Mouse (Mus musculus) c-Kit-negative CD71-positive TER-119-positive erythroid progenitor cells, embryonic 14.5 days (primary cell): ENCODE results near the gene Ccdc162.
"Not testable (repeated sequence)": the region's sequence is repeated elsewhere in the genome, so short reads cannot be mapped to it uniquely, and the experiment has no call there.

Source experiments
- DNase-seq: peaks from one replicate; pipeline ENCODE4 v3.0.0-alpha.2; 2013; ENCODE audit warnings: low read depth, low spot score

The Ccdc162 gene

GRCm38 (mm10) chr10:41538986-41539385, 177.4 kb downstream of the Ccdc162 start:
- DNase-seq, result no peak

GRCm38 (mm10) chr10:41537983-41538330, 178.5 kb downstream of the Ccdc162 start:
- no peak for DNase-seq

- no peak for DNase-seq
Observed at GRCm38 (mm10) chr10:41537226-41537982, 179.0 kb downstream of the Ccdc162 start.

GRCm38 (mm10) chr10:41536714-41537113, 179.7 kb downstream of the Ccdc162 start:
- no peak for DNase-seq

- no peak for DNase-seq
Observed at GRCm38 (mm10) chr10:41535991-41536390, 180.4 kb downstream of the Ccdc162 start.

- DNase-seq, result no peak
Observed at GRCm38 (mm10) chr10:41529972-41530371, 186.5 kb downstream of the Ccdc162 start.

GRCm38 (mm10) chr10:41525696-41526095, 190.7 kb downstream of the Ccdc162 start:
- no peak for DNase-seq

GRCm38 (mm10) chr10:41523386-41523785, 193.0 kb downstream of the Ccdc162 start:
- no peak for DNase-seq

GRCm38 (mm10) chr10:41520410-41520673, 196.1 kb downstream of the Ccdc162 start:
- no peak for DNase-seq

- DNase-seq, result peak; percentile 50
Observed at GRCm38 (mm10) chr10:41519640-41520409, 196.6 kb downstream of the Ccdc162 start.

GRCm38 (mm10) chr10:41518981-41519618, 197.3 kb downstream of the Ccdc162 start, which contains the start of gene Cd164:
Cd164 (plus strand) TSS chr10:41519414.
- DNase-seq, result peak; percentile 87

GRCm38 (mm10) chr10:41518508-41518980, 197.9 kb downstream of the Ccdc162 start:
- DNase-seq, result peak; percentile 60

GRCm38 (mm10) chr10:41514921-41515320, 201.5 kb downstream of the Ccdc162 start:
- DNase-seq, result no peak

GRCm38 (mm10) chr10:41514301-41514700, 202.1 kb downstream of the Ccdc162 start:
- no peak for DNase-seq

GRCm38 (mm10) chr10:41509160-41509559, 207.3 kb downstream of the Ccdc162 start:
- DNase-seq, result no peak

GRCm38 (mm10) chr10:41505446-41505845, 211.0 kb downstream of the Ccdc162 start:
- not testable (repeated sequence) for DNase-seq

- DNase-seq, result no peak
Observed at GRCm38 (mm10) chr10:41504996-41505395, 211.4 kb downstream of the Ccdc162 start.

GRCm38 (mm10) chr10:41500941-41501340, 215.5 kb downstream of the Ccdc162 start:
- no peak for DNase-seq

GRCm38 (mm10) chr10:41491111-41491510, 225.3 kb downstream of the Ccdc162 start:
- DNase-seq, result no peak

GRCm38 (mm10) chr10:41490518-41490873, 225.9 kb downstream of the Ccdc162 start:
- no peak for DNase-seq

- peak; percentile 71 for DNase-seq
Observed at GRCm38 (mm10) chr10:41489708-41490517, 226.5 kb downstream of the Ccdc162 start, which contains the start of the genes Smpd2 and Ppil6. Smpd2 (minus strand) TSS chr10:41490369. Ppil6 (plus strand) TSS chr10:41490439.

GRCm38 (mm10) chr10:41489294-41489693, 227.1 kb downstream of the Ccdc162 start:
- DNase-seq, result no peak
